Mouse (Mus musculus): ENCODE results near the gene Tmem216. TPM values are rescaled to one million over a fixed set of nuclear protein-coding genes. Genes with fewer than 3 reads are reported as not detected.

The Tmem216 gene
- polyA plus RNA-seq, 1 experiment from 2014 or later: 9.9 TPM

DNA sequence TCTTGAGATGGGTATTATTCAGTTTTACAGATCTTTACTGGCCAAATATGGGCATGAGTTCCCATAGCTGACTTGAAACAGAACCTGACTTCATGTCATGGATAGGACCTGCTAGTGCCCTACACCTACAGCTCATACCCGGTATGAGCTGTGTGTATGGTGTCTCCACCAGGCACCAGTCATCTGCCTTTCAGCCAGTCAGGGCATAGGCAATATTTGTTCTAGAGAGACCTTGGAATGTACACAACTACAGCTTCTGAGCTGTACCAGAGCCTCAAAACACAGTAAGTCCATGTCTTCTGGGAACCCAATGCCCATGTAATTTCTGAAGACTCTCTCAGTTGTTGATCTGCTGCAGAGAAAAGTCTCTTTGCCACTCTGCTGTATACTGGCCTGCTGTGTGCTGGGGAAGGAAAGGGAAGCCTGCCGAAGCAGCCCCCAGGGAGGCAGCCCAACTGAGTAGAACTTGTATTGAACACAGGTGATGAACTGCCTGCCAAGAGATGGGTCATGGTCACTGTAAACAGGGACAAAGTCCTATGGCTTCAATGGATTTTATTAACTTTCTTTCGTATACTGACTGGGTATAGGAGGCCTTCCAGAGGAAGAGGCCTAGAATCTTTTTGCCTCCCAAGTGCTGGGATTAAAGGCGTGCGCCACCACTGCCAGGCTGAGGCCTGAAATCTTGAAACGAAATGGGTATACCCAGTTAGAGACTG lies 35.8 kb upstream of the Tmem216 start:
- Histone ChIP-seq H3K27ac (ENCODE audit: low read length) (peak overlapping the region; percentile 46), H3K4me2 (ENCODE audit: low read depth, low read length) (no peak overlapping the region), H3K9ac (ENCODE audit: low read depth, low read length) (no peak overlapping the region), H3K4me1 (ENCODE audit: control insufficient read depth, low read depth, low read length) (peaks cover 15% of the 10 kb centered on the region), H3K36me3 (ENCODE audit: control insufficient read depth, insufficient read depth) (peaks cover 8% of the 10 kb centered on the region), H3K27me3 (ENCODE audit: control insufficient read depth, insufficient read depth, low read depth, low read length) (no peaks in the 10 kb centered on the region), H3K9me3 (replicated peaks; ENCODE audit: control insufficient read depth, low read length) (no peaks in the 10 kb centered on the region), H3K4me3 (ENCODE audit: low read depth, low read length) (no peak overlapping the region)
- peak; percentile 84 for ATAC-seq (ENCODE audit: low read depth)
- WGBS (ENCODE audit: insufficient replicate concordance): 70% methylated on average over 6 of the region's 6 CpGs

GRCm38 (mm10) chr19:10590301-10590700 lies 34.3 kb upstream of the Tmem216 start:
- Histone ChIP-seq H3K4me1 (ENCODE audit: control insufficient read depth, low read depth, low read length) (peaks cover 15% of the 10 kb centered on the region), H3K27ac (ENCODE audit: low read length) (no peak overlapping the region), H3K4me3 (ENCODE audit: low read depth, low read length) (no peak overlapping the region), H3K4me2 (ENCODE audit: low read depth, low read length) (no peak overlapping the region), H3K27me3 (ENCODE audit: control insufficient read depth, insufficient read depth, low read depth, low read length) (no peaks in the 10 kb centered on the region), H3K36me3 (ENCODE audit: control insufficient read depth, insufficient read depth) (peaks cover 8% of the 10 kb centered on the region; the same call in 1 of the 2 replicates), H3K9me3 (replicated peaks; ENCODE audit: control insufficient read depth, low read length) (no peaks in the 10 kb centered on the region), H3K9ac (ENCODE audit: low read depth, low read length) (no peak overlapping the region)
- 48% methylated on average over 3 of the region's 3 CpGs for WGBS (ENCODE audit: insufficient replicate concordance)
- ATAC-seq (ENCODE audit: low read depth): no peak

GRCm38 (mm10) chr19:10589127-10589857 lies 33.3 kb upstream of the Tmem216 start:
- no peak overlapping the region for H3K4me2 ChIP-seq (ENCODE audit: low read depth, low read length)
- peaks cover 8% of the 10 kb centered on the region; the same call in 1 of the 2 replicates for H3K36me3 ChIP-seq (ENCODE audit: control insufficient read depth, insufficient read depth)
- no peak overlapping the region for H3K9ac ChIP-seq (ENCODE audit: low read depth, low read length)
- H3K4me1 ChIP-seq (ENCODE audit: control insufficient read depth, low read depth, low read length): peaks cover 15% of the 10 kb centered on the region
- no peak overlapping the region for H3K4me3 ChIP-seq (ENCODE audit: low read depth, low read length)
- WGBS (ENCODE audit: insufficient replicate concordance): 40% methylated on average over 5 of the region's 5 CpGs
- no peaks in the 10 kb centered on the region for H3K27me3 ChIP-seq (ENCODE audit: control insufficient read depth, insufficient read depth, low read depth, low read length)
- no peak for ATAC-seq (ENCODE audit: low read depth)
- H3K27ac ChIP-seq (ENCODE audit: low read length): peak overlapping the region; percentile 59
- no peaks in the 10 kb centered on the region for H3K9me3 ChIP-seq (replicated peaks; ENCODE audit: control insufficient read depth, low read length)

- Histone ChIP-seq H3K4me3 (ENCODE audit: low read depth, low read length) (no peak overlapping the region), H3K9me3 (replicated peaks; ENCODE audit: control insufficient read depth, low read length) (no peaks in the 10 kb centered on the region), H3K4me2 (ENCODE audit: low read depth, low read length) (no peak overlapping the region), H3K27ac (ENCODE audit: low read length) (peak overlapping the region; percentile 52), H3K9ac (ENCODE audit: low read depth, low read length) (no peak overlapping the region), H3K36me3 (ENCODE audit: control insufficient read depth, insufficient read depth) (peaks cover 8% of the 10 kb centered on the region; the same call in 1 of the 2 replicates), H3K27me3 (ENCODE audit: control insufficient read depth, insufficient read depth, low read depth, low read length) (no peaks in the 10 kb centered on the region), H3K4me1 (ENCODE audit: control insufficient read depth, low read depth, low read length) (peaks cover 6% of the 10 kb centered on the region)
- peak; percentile 28; the same call in 1 of the 2 replicates for ATAC-seq (ENCODE audit: low read depth)
- 60% methylated on average over 8 of the region's 8 CpGs for WGBS (ENCODE audit: insufficient replicate concordance)
These were observed 31.2 kb upstream of the Tmem216 start for GRCm38 (mm10) chr19:10587231-10587630.

GRCm38 (mm10) chr19:10585112-10585511 lies 29.1 kb upstream of the Tmem216 start:
- H3K27ac ChIP-seq (ENCODE audit: low read length): no peak overlapping the region
- peak; percentile 38; the same call in 1 of the 2 replicates for ATAC-seq (ENCODE audit: low read depth)
- no peak overlapping the region for H3K9ac ChIP-seq (ENCODE audit: low read depth, low read length)
- H3K4me3 ChIP-seq (ENCODE audit: low read depth, low read length): no peak overlapping the region
- H3K4me1 ChIP-seq (ENCODE audit: control insufficient read depth, low read depth, low read length): peaks cover 6% of the 10 kb centered on the region
- H3K36me3 ChIP-seq (ENCODE audit: control insufficient read depth, insufficient read depth): peaks cover 8% of the 10 kb centered on the region; the same call in 1 of the 2 replicates
- no peaks in the 10 kb centered on the region for H3K27me3 ChIP-seq (ENCODE audit: control insufficient read depth, insufficient read depth, low read depth, low read length)
- H3K4me2 ChIP-seq (ENCODE audit: low read depth, low read length): no peak overlapping the region
- no peaks in the 10 kb centered on the region for H3K9me3 ChIP-seq (replicated peaks; ENCODE audit: control insufficient read depth, low read length)
- WGBS (ENCODE audit: insufficient replicate concordance): 61% methylated on average over 8 of the region's 8 CpGs

DNA sequence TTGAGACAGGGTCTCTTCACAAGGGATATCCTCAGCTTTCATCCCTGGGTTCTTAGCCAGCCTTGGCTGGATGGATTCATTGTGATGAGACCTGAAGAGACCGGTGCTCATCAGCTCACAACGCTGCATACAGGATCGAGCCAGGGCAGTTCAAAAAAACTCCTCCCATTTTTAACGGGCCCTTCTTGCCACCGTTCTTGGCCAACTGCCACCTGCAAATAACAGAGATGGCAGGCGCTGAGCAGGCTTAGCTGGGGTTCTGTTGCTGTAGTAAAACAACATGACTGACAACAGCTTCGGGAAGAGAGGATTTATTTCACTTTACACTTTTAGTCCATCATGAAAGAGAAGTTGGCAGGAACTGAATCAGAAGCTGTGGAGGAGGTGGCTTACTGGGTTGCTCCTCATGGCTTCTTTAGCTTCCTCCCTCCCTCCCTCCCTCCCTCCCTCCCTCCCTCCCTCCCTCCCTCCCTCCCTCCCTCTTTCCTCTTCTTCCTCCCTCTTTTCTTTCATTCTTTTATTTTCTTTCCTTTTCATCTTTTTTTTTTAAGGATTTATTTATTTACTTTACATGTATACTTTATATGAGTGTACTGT lies 27.6 kb upstream of the Tmem216 start:
- 61% methylated on average over 7 of the region's 7 CpGs for WGBS (ENCODE audit: insufficient replicate concordance)
- no peak overlapping the region for H3K27ac ChIP-seq (ENCODE audit: low read length)
- ATAC-seq (ENCODE audit: low read depth): no peak
- H3K9me3 ChIP-seq (replicated peaks; ENCODE audit: control insufficient read depth, low read length): no peaks in the 10 kb centered on the region
- no peak overlapping the region for H3K4me3 ChIP-seq (ENCODE audit: low read depth, low read length)
- peaks cover 12% of the 10 kb centered on the region for H3K4me1 ChIP-seq (ENCODE audit: control insufficient read depth, low read depth, low read length)
- H3K36me3 ChIP-seq (ENCODE audit: control insufficient read depth, insufficient read depth): peaks cover 8% of the 10 kb centered on the region; the same call in 1 of the 2 replicates
- H3K9ac ChIP-seq (ENCODE audit: low read depth, low read length): no peak overlapping the region
- no peaks in the 10 kb centered on the region for H3K27me3 ChIP-seq (ENCODE audit: control insufficient read depth, insufficient read depth, low read depth, low read length)
- no peak overlapping the region for H3K4me2 ChIP-seq (ENCODE audit: low read depth, low read length)

DNA sequence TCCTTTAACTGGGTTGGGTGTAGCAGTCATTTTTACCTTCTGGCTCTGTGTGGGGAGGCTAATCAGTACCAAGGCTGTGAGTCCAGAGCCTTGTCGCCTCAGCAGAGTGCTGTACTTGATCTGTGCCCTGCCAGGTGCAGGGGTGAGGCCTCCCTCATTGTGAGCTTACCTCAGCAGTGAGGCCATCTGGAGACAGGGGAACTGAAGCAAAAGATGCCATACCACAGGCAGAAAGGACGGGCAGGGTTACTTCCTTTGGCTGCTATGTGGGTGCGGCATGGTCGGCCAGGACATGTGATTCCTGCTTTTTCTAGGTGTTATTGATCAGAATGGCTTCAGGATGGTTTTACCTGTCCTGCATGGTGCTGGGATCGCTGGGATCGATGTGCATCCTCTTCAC lies 25.9 kb upstream of the Tmem216 start:
- no peak overlapping the region for H3K27ac ChIP-seq (ENCODE audit: low read length)
- no peak for ATAC-seq (ENCODE audit: low read depth)

DNA sequence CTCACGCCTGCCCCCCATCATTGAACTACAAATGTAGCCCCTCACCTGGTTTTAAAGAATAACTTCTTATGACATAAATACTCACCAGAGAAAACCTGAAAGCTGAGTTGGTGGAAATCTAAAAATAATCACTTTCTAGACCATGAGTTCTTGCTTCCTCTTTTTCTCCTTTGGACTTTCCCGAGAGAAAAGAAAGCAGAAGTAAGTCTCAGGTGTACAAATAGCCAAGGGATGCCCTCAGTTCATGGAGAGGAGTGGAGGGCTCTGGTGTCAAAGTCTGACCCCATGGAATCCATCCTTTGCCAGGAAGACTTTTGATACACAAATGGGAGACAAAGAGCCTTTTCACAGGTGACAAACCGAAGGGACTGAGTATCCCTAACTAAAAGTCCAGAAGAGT lies 24.7 kb upstream of the Tmem216 start:
- Histone ChIP-seq H3K27me3 (ENCODE audit: control insufficient read depth, insufficient read depth, low read depth, low read length) (no peaks in the 10 kb centered on the region), H3K9ac (ENCODE audit: low read depth, low read length) (no peak overlapping the region), H3K36me3 (ENCODE audit: control insufficient read depth, insufficient read depth) (no peaks in the 10 kb centered on the region), H3K9me3 (replicated peaks; ENCODE audit: control insufficient read depth, low read length) (no peaks in the 10 kb centered on the region), H3K4me3 (ENCODE audit: low read depth, low read length) (no peak overlapping the region), H3K27ac (ENCODE audit: low read length) (no peak overlapping the region), H3K4me2 (ENCODE audit: low read depth, low read length) (no peak overlapping the region), H3K4me1 (ENCODE audit: control insufficient read depth, low read depth, low read length) (peaks cover 17% of the 10 kb centered on the region)
- 45% methylated on average over 3 of the region's 3 CpGs for WGBS (ENCODE audit: insufficient replicate concordance)
- no peak for ATAC-seq (ENCODE audit: low read depth)

More for the DNA sequence above, 25.9 kb upstream of the Tmem216 start:
- no peaks in the 10 kb centered on the region for H3K27me3 ChIP-seq (ENCODE audit: control insufficient read depth, insufficient read depth, low read depth, low read length)
- H3K4me1 ChIP-seq (ENCODE audit: control insufficient read depth, low read depth, low read length): peaks cover 13% of the 10 kb centered on the region
- H3K4me3 ChIP-seq (ENCODE audit: low read depth, low read length): no peak overlapping the region
- WGBS (ENCODE audit: insufficient replicate concordance): 67% methylated on average over 6 of the region's 6 CpGs
- no peak overlapping the region for H3K9ac ChIP-seq (ENCODE audit: low read depth, low read length)
- H3K4me2 ChIP-seq (ENCODE audit: low read depth, low read length): no peak overlapping the region
- H3K36me3 ChIP-seq (ENCODE audit: control insufficient read depth, insufficient read depth): no peaks in the 10 kb centered on the region
- no peaks in the 10 kb centered on the region for H3K9me3 ChIP-seq (replicated peaks; ENCODE audit: control insufficient read depth, low read length)
